In the genomic region with DNA sequence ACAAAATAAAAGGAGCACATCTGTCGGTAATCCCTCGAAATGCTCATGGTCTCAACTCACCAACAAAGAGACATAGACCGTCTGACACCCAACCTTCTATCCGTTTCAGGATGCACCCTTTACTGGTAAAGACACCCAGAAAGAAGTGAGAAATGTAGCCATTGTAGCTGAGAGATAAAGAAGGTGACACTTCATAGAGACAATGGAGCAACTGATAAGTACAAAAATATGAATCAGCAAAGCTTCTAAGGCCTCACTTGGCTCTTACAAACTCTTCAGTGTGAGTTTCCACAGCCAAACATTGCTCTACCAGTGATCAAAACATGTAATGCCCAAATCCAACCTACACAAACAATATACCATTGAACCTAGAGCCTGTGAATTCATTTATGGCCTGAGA, we compare ENCODE assay signal across 25 mouse cellular contexts.
"Had no signal": no experiment of that assay in that cellular context is flagged by ENCODE, and none has a peak within 500 bp of the region (broad histone marks: within the 10 kb centered on the region; RNA-seq: fewer than 3 reads in every experiment).

No protein-coding gene starts in this region.

- H3K4me1 ChIP-seq: embryonic facial prominence, embryonic 10.5 days; embryonic facial prominence, embryonic 12.5 days; embryonic facial prominence, embryonic 13.5 days; embryonic facial prominence, embryonic 15.5 days; forebrain, embryonic 10.5 days; forebrain, embryonic 12.5 days; forebrain, embryonic 13.5 days; forebrain, embryonic 15.5 days; heart, embryonic 10.5 days had no signal

- H3K36me3 ChIP-seq: embryonic facial prominence, embryonic 10.5 days; embryonic facial prominence, embryonic 12.5 days; embryonic facial prominence, embryonic 13.5 days; embryonic facial prominence, embryonic 15.5 days; forebrain, embryonic 10.5 days; forebrain, embryonic 12.5 days; forebrain, embryonic 15.5 days; heart, embryonic 10.5 days had no signal

- DNase-seq: cerebellum, adult 9-10 months; cerebellum, adult 9-11 months; cerebellum, postnatal 10 days; cerebellum, postnatal 14 days; cerebellum, postnatal 25 days; cerebellum, postnatal 36 days; embryo, embryonic 11 days; forebrain, postnatal 0 days; gastrocnemius, adult 2 months; gastrocnemius, postnatal 10 days; gastrocnemius, postnatal 14 days; gastrocnemius, postnatal 25 days; gastrocnemius, postnatal 36 days; heart, adult 18-20 months; heart, adult 2 months had no signal

- H3K27ac ChIP-seq: embryonic facial prominence, embryonic 10.5 days; embryonic facial prominence, embryonic 12.5 days; embryonic facial prominence, embryonic 13.5 days; embryonic facial prominence, embryonic 15.5 days; forebrain, embryonic 10.5 days; forebrain, embryonic 12.5 days; forebrain, embryonic 13.5 days; forebrain, embryonic 15.5 days; gastrocnemius, adult 2 months; heart, adult 2 months; heart, embryonic 10.5 days had no signal

- H3K4me3 ChIP-seq: embryonic facial prominence, embryonic 10.5 days; embryonic facial prominence, embryonic 12.5 days; embryonic facial prominence, embryonic 13.5 days; embryonic facial prominence, embryonic 15.5 days; erythroblast, embryonic 14.5 days; forebrain, embryonic 10.5 days; forebrain, embryonic 12.5 days; forebrain, embryonic 13.5 days; forebrain, embryonic 15.5 days; gastrocnemius, adult 2 months; heart, adult 2 months; heart, embryonic 10.5 days had no signal

- H3K9ac ChIP-seq: embryonic facial prominence, embryonic 12.5 days; embryonic facial prominence, embryonic 13.5 days; embryonic facial prominence, embryonic 15.5 days; forebrain, embryonic 12.5 days; forebrain, embryonic 13.5 days; forebrain, embryonic 15.5 days; forebrain, postnatal 0 days had no signal

- H3K27me3 ChIP-seq: embryonic facial prominence, embryonic 12.5 days; embryonic facial prominence, embryonic 13.5 days; embryonic facial prominence, embryonic 15.5 days; forebrain, embryonic 12.5 days; forebrain, embryonic 13.5 days; forebrain, embryonic 15.5 days had no signal

- H3K9me3 ChIP-seq: embryonic facial prominence, embryonic 10.5 days; embryonic facial prominence, embryonic 12.5 days; embryonic facial prominence, embryonic 13.5 days; embryonic facial prominence, embryonic 15.5 days; heart, embryonic 10.5 days had no signal
